Mouse (Mus musculus) brain, embryonic 14.5 days (tissue): ENCODE results near the gene Clcn6. TPM values are rescaled to one million over a fixed set of nuclear protein-coding genes. Genes with fewer than 3 reads are reported as not detected.
A peak's percentile ranks its signal among the peaks of the same experiment; 100 is the strongest.

ENCODE experiments used
- DNase-seq: peaks from one replicate; pipeline ENCODE4 v3.0.0-alpha.2; 2011; ENCODE audit warnings: low read depth
- CTCF ChIP-seq: fragments of 200-500 bp; IDR thresholded peaks from 2 replicates; pipeline ENCODE4 v1.5.1; 2012; ENCODE audit warnings: inconsistent platforms, mild to moderate bottlenecking, moderate library complexity, borderline replicate concordance; ENCODE audit not compliant: insufficient read depth, insufficient read length; ENCODE audit errors: extremely low read depth
- POLR2A ChIP-seq: fragments of 200-500 bp; IDR thresholded peaks from 2 replicates; pipeline ENCODE4 v1.6.1; 2012; ENCODE audit warnings: mild to moderate bottlenecking, inconsistent platforms, borderline replicate concordance; ENCODE audit not compliant: poor library complexity, insufficient read depth, insufficient read length, severe bottlenecking; ENCODE audit errors: extremely low read depth
- polyA plus RNA-seq: library from polyadenylated mRNA; depleted of rRNA; stranded (reverse); fragments of >200 nt; gene quantifications from 2 replicates; pipeline ENCODE4 v1.2.3, GENCODE M21; 2012

Gene Clcn6
- polyA plus RNA-seq, 1 experiment = 64.1 TPM

GRCm38 (mm10) chr4:148001866-148002265, 36.8 kb downstream of the Clcn6 start:
- no peak for DNase-seq
- TF ChIP-seq POLR2A = no peak
- TF ChIP-seq CTCF = no peak

GRCm38 (mm10) chr4:148001013-148001789, 37.4 kb downstream of the Clcn6 start:
- DNase-seq = peak; percentile 62
- TF ChIP-seq CTCF (no peak), POLR2A (no peak)

- DNase-seq = peak; percentile 63
- TF ChIP-seq POLR2A (no peak), CTCF (no peak)
Observed at GRCm38 (mm10) chr4:148000202-148000772, 38.3 kb downstream of the Clcn6 start, which contains the start of gene Nppa. TSS of gene Nppa (plus strand) at chr4:148000722.

GRCm38 (mm10) chr4:147995311-147995710, 43.3 kb downstream of the Clcn6 start:
- no peak for DNase-seq
- TF ChIP-seq CTCF (no peak), POLR2A (no peak)

GRCm38 (mm10) chr4:147993571-147994095, 45.0 kb downstream of the Clcn6 start:
- TF ChIP-seq CTCF (no peak), POLR2A (no peak)
- no peak for DNase-seq

GRCm38 (mm10) chr4:147985205-147986132, 53.2 kb downstream of the Clcn6 start, which contains the start of gene Nppb:
TSS of gene Nppb (plus strand) at chr4:147985788.
- no peak for TF ChIP-seq CTCF
- TF ChIP-seq POLR2A = no peak
- DNase-seq = no peak

- DNase-seq = peak; percentile 10
- TF ChIP-seq CTCF (no peak), POLR2A (no peak)
Observed at GRCm38 (mm10) chr4:147979441-147979860, 59.2 kb downstream of the Clcn6 start.

GRCm38 (mm10) chr4:147978391-147978790, 60.2 kb downstream of the Clcn6 start:
- no peak for DNase-seq
- TF ChIP-seq POLR2A (no peak), CTCF (no peak)

- TF ChIP-seq CTCF (no peak), POLR2A (no peak)
- no peak for DNase-seq
Observed at GRCm38 (mm10) chr4:147977726-147978125, 60.9 kb downstream of the Clcn6 start.

- no peak for DNase-seq
- no peak for TF ChIP-seq CTCF
- no peak for TF ChIP-seq POLR2A
Observed at GRCm38 (mm10) chr4:147976237-147976636, 62.4 kb downstream of the Clcn6 start.
